Mouse (Mus musculus) heart, embryonic 10.5 days (tissue): ENCODE results near the gene Tle1. TPM values are rescaled to one million over a fixed set of nuclear protein-coding genes. Genes with fewer than 3 reads are reported as not detected.

ENCODE experiments used
- DNase-seq: peaks from one replicate; pipeline ENCODE4 v3.0.0-alpha.2; 2017; ENCODE audit warnings: low spot score
- H3K27ac ChIP-seq: fragments of 300-500 bp; sonication (generic); 2 replicates; pipeline ENCODE4 v1.5.1; 2016; ENCODE audit warnings: mild to moderate bottlenecking
- H3K27me3 ChIP-seq: fragments of 300-500 bp; sonication (generic); 2 replicates; pipeline ENCODE4 v1.6.1; 2016; ENCODE audit warnings: mild to moderate bottlenecking; ENCODE audit not compliant: poor library complexity, insufficient read depth, severe bottlenecking
- H3K36me3 ChIP-seq: fragments of 300-500 bp; sonication (generic); 2 replicates; pipeline ENCODE4 v1.6.1; 2016; ENCODE audit warnings: mild to moderate bottlenecking, moderate library complexity
- H3K4me1 ChIP-seq: fragments of 300-500 bp; sonication (generic); 2 replicates; pipeline ENCODE4 v1.6.1; 2016; ENCODE audit warnings: mild to moderate bottlenecking
- H3K4me3 ChIP-seq: fragments of 300-500 bp; sonication (generic); 2 replicates; pipeline ENCODE4 v1.5.1; 2016; ENCODE audit warnings: mild to moderate bottlenecking, moderate library complexity
- H3K9me3 ChIP-seq: fragments of 300-500 bp; sonication (generic); 2 replicates; pipeline ENCODE4 v1.6.1; 2016; ENCODE audit warnings: mild to moderate bottlenecking, moderate library complexity
- WGBS: fragments of 180-500 bp; shearing (Covaris S2); methylation state at CpG from one replicate; pipeline ENCODE4 v1.1.7; 2016; 5-methylcytosine and 5-hydroxymethylcytosine counted together
- polyA plus RNA-seq: library from polyadenylated mRNA; unstranded; fragments of >200 nt; fragmentation: Nextera tagmentation; extraction: Ambion mirVana; gene quantifications from 2 replicates; pipeline ENCODE4 v1.2.1, GENCODE M21; 2016

Tle1 gene
- polyA plus RNA-seq, 1 experiment from 2014 or later: 19.1 TPM

DNA sequence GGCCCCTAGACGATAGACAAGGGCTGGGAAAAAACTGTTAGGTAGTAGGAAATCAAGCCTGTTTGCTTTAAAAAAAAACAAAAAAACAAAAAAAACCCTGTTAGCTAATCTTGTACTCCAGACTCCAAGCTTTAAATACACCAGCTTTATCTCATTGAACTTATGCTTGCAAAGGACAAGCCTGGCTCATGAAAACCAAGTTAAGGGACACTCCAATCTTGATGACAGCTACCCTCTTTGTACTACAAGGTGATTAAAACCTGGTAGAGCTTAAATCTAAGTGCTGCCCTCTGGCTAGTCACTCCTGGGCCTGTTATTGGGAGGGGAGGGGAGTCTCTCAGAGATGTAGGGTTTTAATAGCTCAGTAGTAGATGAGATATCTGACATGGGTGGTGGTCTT, 7.4 kb downstream of the Tle1 start:
- H3K9me3 ChIP-seq: no peaks in the 10 kb centered on the region
- no peaks in the 10 kb centered on the region for H3K36me3 ChIP-seq
- H3K4me1 ChIP-seq: peaks cover 7% of the 10 kb centered on the region; the same call in 1 of the 2 replicates
- WGBS: 33% methylated on average over 1 of the region's 1 CpGs
- DNase-seq: no peak
- H3K4me3 ChIP-seq: no peak overlapping the region
- no peak overlapping the region for H3K27ac ChIP-seq
- H3K27me3 ChIP-seq: peaks cover 88% of the 10 kb centered on the region

DNA sequence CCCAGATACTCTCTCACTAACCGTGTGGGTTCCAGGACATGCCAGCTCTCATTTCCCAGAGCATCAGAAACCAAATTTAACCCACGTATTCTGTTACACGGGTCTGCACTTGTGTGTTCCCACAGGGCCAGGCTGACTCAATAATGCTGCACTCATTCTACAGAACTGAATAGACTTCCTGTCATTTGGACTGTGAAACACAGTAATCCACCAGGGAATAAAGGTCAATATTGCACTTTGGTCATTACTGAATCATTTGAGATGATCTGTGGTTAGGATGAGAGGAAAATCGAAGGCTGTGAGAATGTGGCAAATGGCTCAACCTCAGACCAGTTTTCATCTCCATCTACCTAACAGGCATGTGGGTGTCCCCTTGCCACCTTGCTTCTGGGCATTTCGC, 16.2 kb downstream of the Tle1 start:
- DNase-seq: no peak
- H3K27me3 ChIP-seq: peaks cover 91% of the 10 kb centered on the region
- no peak overlapping the region for H3K27ac ChIP-seq
- H3K4me1 ChIP-seq: no peaks in the 10 kb centered on the region
- H3K9me3 ChIP-seq: no peaks in the 10 kb centered on the region
- no peak overlapping the region for H3K4me3 ChIP-seq
- WGBS: 79% methylated on average over 5 of the region's 5 CpGs
- no peaks in the 10 kb centered on the region; the same call in 1 of the 2 replicates for H3K36me3 ChIP-seq

DNA sequence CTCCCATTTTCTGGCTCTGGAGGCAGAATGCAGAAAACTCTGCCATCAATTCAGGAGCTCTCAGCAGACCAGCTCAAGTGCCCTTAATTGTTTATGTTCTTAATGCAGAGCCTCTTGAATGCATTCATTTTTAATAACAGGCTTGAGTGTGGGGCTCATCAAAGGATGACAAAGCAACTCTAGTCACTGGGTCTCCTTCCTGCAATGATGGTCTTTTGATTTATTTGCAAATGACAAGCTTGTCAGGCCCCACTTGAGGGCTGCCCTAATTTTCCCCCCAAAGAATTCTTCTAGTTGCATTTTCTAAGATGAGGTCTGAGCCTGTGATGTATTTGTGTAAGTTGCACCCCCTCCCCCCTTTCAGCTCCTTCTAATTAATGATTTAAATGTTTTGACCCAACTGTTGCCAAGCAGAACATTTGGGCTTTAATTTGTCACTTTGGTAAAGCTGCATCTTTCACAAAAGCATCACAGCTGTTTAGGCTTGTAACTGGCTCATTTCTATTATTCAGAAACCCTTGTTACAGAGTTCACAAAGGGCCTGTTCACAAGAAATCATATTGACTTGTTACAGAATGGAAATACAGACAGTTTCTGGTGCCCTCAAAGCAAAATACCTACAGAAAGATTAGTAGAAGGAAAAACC, 18.3 kb downstream of the Tle1 start:
- no peak overlapping the region for H3K27ac ChIP-seq
- H3K4me3 ChIP-seq: no peak overlapping the region
- H3K27me3 ChIP-seq: peaks cover 77% of the 10 kb centered on the region
- no peaks in the 10 kb centered on the region for H3K4me1 ChIP-seq
- H3K36me3 ChIP-seq: no peaks in the 10 kb centered on the region; the same call in 1 of the 2 replicates
- no peaks in the 10 kb centered on the region for H3K9me3 ChIP-seq
- no peak for DNase-seq

DNA sequence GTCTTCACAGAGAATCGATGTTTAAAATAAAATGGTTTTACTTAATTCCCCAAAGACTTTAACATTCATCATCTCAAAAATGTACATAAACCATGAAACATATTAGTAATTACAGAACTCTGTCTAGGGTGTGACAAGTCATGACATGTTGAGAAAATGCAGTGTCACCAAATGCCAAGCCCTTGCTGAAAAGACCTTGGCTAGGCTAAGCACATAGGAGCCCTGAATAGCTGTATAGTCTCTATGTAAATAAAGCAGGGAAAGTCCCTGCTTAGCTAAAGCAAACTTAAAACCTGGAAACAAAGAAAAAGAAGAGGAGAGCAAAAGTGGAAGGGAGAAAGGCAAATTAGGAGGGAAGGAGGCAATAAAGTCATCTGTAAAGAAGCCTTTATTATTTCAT, 24.8 kb downstream of the Tle1 start:
- peaks cover 6% of the 10 kb centered on the region; the same call in 1 of the 2 replicates for H3K36me3 ChIP-seq
- 91% methylated on average over 1 of the region's 1 CpGs for WGBS
- no peaks in the 10 kb centered on the region for H3K9me3 ChIP-seq
- H3K4me3 ChIP-seq: no peak overlapping the region
- no peak for DNase-seq
- H3K4me1 ChIP-seq: no peaks in the 10 kb centered on the region
- peaks cover 35% of the 10 kb centered on the region for H3K27me3 ChIP-seq
- no peak overlapping the region for H3K27ac ChIP-seq

DNA sequence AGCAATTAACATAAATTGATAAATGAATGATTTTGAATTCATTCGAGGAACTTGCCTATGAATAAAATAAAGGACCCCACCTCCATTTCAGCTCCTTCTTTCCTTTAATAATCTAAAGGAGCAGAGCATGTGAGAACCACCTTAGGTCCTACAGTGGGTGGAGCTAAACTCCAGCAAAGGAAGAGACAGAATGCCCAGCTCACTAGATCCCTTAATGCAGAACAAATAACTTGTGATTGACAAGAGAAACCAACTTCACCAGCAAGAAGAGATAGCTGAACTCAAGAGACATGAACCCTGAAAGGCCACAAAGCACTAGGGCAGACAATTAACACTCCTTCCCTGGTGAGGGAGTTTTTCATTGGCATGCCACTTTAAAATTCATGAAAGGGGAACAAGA, 32.5 kb downstream of the Tle1 start:
- DNase-seq: no peak
- H3K9me3 ChIP-seq: no peaks in the 10 kb centered on the region
- no peak overlapping the region for H3K4me3 ChIP-seq
- 29% methylated on average over 1 of the region's 1 CpGs for WGBS
- no peak overlapping the region for H3K27ac ChIP-seq
- H3K4me1 ChIP-seq: no peaks in the 10 kb centered on the region; the same call in 1 of the 2 replicates
- H3K36me3 ChIP-seq: peaks cover 8% of the 10 kb centered on the region; the same call in 1 of the 2 replicates
- H3K27me3 ChIP-seq: peaks cover 44% of the 10 kb centered on the region; the same call in 1 of the 2 replicates

DNA sequence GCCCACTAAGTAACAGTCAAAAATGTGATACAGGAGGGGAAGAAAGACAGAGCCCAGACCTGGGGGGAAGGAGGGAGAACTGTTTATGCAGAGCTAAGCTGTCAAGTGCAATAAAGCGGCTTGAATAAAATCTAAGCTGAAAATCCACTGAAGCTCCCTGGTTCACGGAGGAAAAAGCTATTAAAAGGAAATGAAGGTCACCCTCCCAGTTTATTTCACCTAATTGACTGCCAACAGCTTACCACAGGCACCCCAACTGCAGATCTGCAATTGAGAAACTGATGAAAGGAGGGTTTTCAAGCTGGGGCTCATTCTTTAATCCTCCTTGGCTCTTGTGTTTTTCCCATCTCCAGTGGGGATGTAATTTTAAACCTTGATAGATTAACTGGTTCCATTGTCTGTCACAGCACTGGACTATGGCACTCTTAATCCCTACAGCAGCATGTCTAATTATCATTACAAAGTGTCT, 32.9 kb downstream of the Tle1 start:
- Histone ChIP-seq H3K9me3 (no peaks in the 10 kb centered on the region), H3K36me3 (peaks cover 8% of the 10 kb centered on the region; the same call in 1 of the 2 replicates), H3K27me3 (peaks cover 48% of the 10 kb centered on the region; the same call in 1 of the 2 replicates), H3K27ac (no peak overlapping the region), H3K4me1 (no peaks in the 10 kb centered on the region; the same call in 1 of the 2 replicates), H3K4me3 (no peak overlapping the region)
- 40% methylated on average over 2 of the region's 2 CpGs for WGBS
- DNase-seq: no peak

DNA sequence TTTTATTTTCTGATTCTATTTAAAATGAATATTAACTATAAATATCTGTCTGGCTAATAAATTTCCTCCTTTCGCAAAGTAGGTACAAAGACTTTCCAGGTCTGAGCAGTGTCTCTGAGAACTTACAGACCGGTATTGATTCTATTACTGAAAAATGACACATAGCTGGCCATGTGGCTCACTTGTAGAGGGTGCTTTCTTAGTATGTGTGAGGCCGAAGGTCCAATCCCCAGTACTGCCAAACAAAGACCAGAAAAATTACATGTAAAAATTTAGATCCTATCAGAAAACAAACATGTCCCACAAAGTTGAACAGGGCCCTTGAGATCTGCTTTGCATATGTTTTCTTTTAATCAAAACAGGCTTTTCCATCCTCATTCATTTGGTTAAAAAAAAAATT, 33.5 kb downstream of the Tle1 start:
- Histone ChIP-seq H3K4me3 (no peak overlapping the region), H3K9me3 (no peaks in the 10 kb centered on the region), H3K27ac (no peak overlapping the region), H3K36me3 (peaks cover 8% of the 10 kb centered on the region; the same call in 1 of the 2 replicates), H3K27me3 (peaks cover 48% of the 10 kb centered on the region; the same call in 1 of the 2 replicates), H3K4me1 (no peaks in the 10 kb centered on the region; the same call in 1 of the 2 replicates)
- WGBS: 93% methylated on average over 3 of the region's 3 CpGs
- no peak for DNase-seq

DNA sequence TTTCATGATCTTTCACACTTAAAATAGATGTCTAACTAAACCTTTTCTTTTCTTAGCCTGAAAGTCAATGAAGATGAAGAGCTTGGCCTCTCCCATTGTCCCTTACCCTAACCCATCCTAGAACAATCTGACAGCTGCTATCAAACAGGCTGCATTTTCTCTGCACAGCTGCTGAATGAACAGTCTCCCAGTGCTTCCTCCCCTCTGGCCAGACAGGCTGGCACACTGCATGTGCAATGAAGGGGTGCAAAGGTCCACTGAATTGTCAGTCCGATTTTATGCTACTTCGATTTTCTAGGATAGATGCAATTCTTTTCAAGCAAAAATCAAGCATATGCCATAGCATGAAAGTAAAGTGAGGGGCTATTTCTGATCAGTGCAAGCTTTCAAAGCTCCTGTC, 34.2 kb downstream of the Tle1 start:
- peaks cover 5% of the 10 kb centered on the region for H3K4me1 ChIP-seq
- H3K27ac ChIP-seq: no peak overlapping the region
- 91% methylated on average over 2 of the region's 2 CpGs for WGBS
- H3K36me3 ChIP-seq: peaks cover 8% of the 10 kb centered on the region; the same call in 1 of the 2 replicates
- H3K27me3 ChIP-seq: peaks cover 48% of the 10 kb centered on the region; the same call in 1 of the 2 replicates
- DNase-seq: no peak
- no peak overlapping the region for H3K4me3 ChIP-seq
- H3K9me3 ChIP-seq: no peaks in the 10 kb centered on the region

DNA sequence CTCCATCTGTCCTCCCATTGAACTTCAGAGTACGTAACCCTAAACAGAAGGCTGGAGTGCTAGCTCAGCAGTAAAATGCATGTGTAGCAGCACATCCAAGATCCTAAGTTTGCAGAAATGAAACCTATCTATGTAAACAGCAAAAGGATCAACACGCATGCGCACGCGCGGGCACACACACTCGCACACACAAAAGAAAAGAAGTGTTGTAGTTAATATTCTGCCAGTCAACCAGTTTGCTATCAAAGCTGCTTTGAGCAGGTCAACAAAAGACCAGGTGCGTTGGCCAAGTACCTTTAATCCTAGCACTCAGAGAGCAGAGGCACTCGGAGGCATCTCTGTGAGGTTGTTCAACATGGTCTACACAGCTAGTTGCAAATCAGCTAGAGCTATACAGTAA, 35.0 kb downstream of the Tle1 start:
- no peaks in the 10 kb centered on the region for H3K9me3 ChIP-seq
- H3K4me3 ChIP-seq: no peak overlapping the region
- H3K4me1 ChIP-seq: peaks cover 7% of the 10 kb centered on the region
- peaks cover 8% of the 10 kb centered on the region; the same call in 1 of the 2 replicates for H3K36me3 ChIP-seq
- H3K27ac ChIP-seq: no peak overlapping the region
- no peak for DNase-seq
- peaks cover 43% of the 10 kb centered on the region; the same call in 1 of the 2 replicates for H3K27me3 ChIP-seq
- WGBS: 96% methylated on average over 9 of the region's 9 CpGs

DNA sequence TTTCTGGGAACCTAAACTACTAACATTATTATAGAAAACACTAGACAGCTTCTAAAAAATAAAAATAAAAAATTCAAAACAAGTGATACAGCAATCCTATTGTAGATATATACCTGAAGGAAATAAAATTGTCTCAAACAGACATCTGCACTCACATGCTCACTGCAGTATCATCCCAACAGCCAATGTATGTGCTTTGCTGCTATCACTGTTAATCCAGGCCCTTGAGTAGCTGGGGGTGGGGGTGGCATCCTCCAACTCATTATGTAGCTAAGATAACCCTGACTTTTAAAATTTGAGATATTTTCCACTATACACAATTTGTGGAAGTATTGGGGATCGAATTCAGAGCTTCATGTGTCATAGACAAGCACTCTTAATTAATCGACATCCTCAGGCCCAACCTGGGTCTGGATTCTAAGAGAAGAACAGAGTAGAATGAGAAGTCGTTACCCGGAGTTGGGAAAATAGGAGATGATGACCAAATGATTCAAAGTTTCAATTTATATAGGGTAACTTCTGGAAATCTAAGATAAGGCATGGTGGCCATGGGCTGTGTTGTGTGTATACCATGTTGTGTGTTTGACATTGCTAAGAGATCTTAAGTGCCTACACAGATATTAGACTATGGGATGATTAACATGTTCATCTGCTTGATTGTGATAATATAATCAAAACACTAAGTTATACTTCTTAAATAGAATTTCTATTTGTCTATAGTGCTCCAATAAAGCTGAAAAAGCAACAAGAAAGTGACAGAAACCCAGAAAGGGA, 38.1 kb downstream of the Tle1 start:
- Histone ChIP-seq H3K36me3 (peaks cover 12% of the 10 kb centered on the region; the same call in 1 of the 2 replicates), H3K4me1 (peaks cover 15% of the 10 kb centered on the region), H3K9me3 (no peaks in the 10 kb centered on the region), H3K4me3 (no peak overlapping the region), H3K27ac (no peak overlapping the region), H3K27me3 (peaks cover 50% of the 10 kb centered on the region)
- 90% methylated on average over 4 of the region's 4 CpGs for WGBS
- DNase-seq: no peak

DNA sequence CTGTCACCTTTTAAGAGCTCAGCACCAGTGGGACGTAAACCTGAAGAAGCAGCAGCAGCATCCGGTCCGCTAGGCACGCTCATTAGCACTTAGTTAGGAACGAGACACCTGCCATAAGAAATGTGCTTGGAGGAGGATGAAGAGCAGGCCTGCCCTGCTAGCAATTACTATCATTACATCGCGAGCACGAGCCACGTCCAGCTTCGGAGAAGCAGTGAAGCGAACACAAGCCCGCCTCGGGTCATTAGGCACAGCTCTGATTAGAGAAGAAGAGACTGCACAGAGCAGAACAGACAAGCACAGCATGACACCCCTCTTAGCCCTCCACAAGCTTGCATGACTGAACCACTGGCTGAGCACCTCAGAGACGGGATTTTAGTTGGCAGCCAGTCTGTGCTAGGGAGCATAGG, 40.6 kb downstream of the Tle1 start:
- Histone ChIP-seq H3K4me3 (no peak overlapping the region), H3K4me1 (peaks cover 15% of the 10 kb centered on the region), H3K9me3 (no peaks in the 10 kb centered on the region), H3K27ac (no peak overlapping the region), H3K27me3 (peaks cover 38% of the 10 kb centered on the region), H3K36me3 (peaks cover 12% of the 10 kb centered on the region; the same call in 1 of the 2 replicates)
- DNase-seq: no peak
- WGBS: 58% methylated on average over 14 of the region's 14 CpGs

DNA sequence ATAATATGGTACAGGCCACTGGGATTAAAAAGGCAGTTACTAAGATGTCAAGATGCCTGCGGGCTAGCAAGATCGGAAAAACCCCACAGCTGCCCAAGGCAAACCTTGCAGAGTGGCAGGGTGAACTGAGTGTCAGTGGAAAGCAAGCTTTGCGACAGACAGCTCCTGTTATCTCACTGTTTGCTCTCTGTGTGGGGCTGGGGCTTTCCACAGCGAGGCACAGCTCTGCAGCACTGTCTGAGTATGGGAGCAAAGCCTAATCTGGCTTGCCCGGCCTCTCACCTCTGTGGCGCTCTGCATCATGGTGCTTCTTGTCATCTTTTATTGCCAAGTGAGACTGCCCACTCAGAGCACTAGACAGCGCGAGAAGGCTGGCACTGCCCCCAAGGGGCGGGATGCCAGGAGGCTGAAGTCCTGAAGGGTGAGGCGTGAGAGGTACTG, 42.8 kb downstream of the Tle1 start:
- Histone ChIP-seq H3K4me3 (no peak overlapping the region), H3K27me3 (peaks cover 26% of the 10 kb centered on the region), H3K36me3 (peaks cover 12% of the 10 kb centered on the region; the same call in 1 of the 2 replicates), H3K4me1 (peaks cover 15% of the 10 kb centered on the region), H3K27ac (no peak overlapping the region), H3K9me3 (no peaks in the 10 kb centered on the region)
- WGBS: 56% methylated on average over 10 of the region's 10 CpGs
- DNase-seq: no peak
